Comparison of ENCODE assay signal across 8 mouse cellular contexts in the genomic region with DNA sequence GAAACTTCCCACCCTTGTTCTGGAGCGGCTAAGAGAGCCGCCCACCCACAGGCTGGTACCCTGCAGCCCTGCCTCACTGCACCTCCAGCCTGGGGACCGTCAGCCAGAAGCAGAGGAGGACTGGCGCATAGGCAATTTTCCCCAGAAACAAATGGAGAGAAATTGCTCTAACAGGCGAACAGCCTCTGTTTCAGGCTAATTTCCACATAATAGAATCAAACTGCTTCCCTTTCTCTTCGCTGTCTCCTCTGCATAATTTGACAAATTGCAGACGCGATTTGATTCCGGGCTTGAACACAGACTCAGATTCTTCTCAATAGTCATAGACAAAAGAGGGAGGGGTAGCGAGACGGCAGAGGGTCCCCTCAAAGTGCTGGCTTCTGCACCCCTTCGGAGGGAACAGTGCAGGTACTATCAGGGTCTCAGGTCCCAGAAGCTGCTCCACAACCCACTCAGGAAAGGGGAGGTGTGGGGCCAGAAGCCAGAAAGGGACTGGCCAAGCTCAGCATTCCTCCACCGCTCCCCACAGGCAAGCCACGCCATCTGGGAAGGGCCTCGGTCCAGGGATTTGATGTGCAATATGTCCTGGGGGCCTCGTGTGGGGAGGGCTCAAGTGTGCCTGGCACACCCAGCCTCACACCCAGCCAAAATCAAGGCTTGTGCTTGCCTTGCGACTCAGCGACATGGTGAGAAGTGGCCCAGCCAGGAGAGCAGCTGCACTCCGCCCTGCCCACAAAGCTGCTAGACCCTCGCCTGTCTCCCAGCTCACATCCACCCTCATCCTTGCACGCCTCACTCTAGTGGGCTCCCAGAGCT. TPM values are rescaled to one million over a fixed set of nuclear protein-coding genes. Genes with fewer than 3 reads are reported as not detected.
DNase-seq lines count a peak whose midpoint lies in the region; ATAC-seq and TF ChIP-seq lines count a peak whose summit lies in the region.

No protein-coding gene starts in this region.

- H3K4me3 ChIP-seq in midbrain, embryonic 10.5 days, result no peak overlapping the region
- H3K4me3 ChIP-seq in midbrain, embryonic 11.5 days (ENCODE audit: low read depth, low read length), result no peak overlapping the region
- no peak overlapping the region for H3K4me3 ChIP-seq in embryonic facial prominence, embryonic 15.5 days (replicated peaks)
- no peak overlapping the region for H3K4me3 ChIP-seq in layer of hippocampus, adult 2 months

- no peak for ATAC-seq in midbrain, embryonic 11.5 days (ENCODE audit: low FRiP score)
- peak; percentile 59 for ATAC-seq in embryonic facial prominence, embryonic 15.5 days (ENCODE audit: insufficient number of reproducible peaks, low FRiP score, low TSS enrichment, low read depth)
- ATAC-seq in megakaryocyte progenitor cell, adult 5-6 weeks (replicated peaks; ENCODE audit: poor library complexity), result no peak

- peaks cover 21% of the 10 kb centered on the region for H3K27me3 ChIP-seq in midbrain, embryonic 10.5 days (ENCODE audit: low read depth, poor library complexity, severe bottlenecking)
- no peaks in the 10 kb centered on the region for H3K27me3 ChIP-seq in midbrain, embryonic 11.5 days (ENCODE audit: control insufficient read depth, insufficient read depth, low read length)
- peaks cover 13% of the 10 kb centered on the region for H3K27me3 ChIP-seq in embryonic facial prominence, embryonic 15.5 days

- no peak for TF ChIP-seq CTCF in layer of hippocampus, adult 2 months (conservative IDR thresholded peaks at IDR 0.05)

- DNase-seq in midbrain, embryonic 10.5 days (ENCODE audit: low spot score), result no peak
- DNase-seq in midbrain, embryonic 11.5 days (ENCODE audit: low spot score, missing footprints), result no peak
- DNase-seq in layer of hippocampus, adult 2 months (ENCODE audit: low spot score in 2 of 2), result peak; percentile 40 to 68
- peak; percentile 23 for DNase-seq in right cerebral cortex, postnatal 25 days
- DNase-seq in thymus, postnatal 25 days, result no peak
- DNase-seq in embryo, embryonic 11 days, result no peak

- no peaks in the 10 kb centered on the region for H3K9me3 ChIP-seq in midbrain, embryonic 10.5 days (replicated peaks)
- H3K9me3 ChIP-seq in midbrain, embryonic 11.5 days (ENCODE audit: control insufficient read depth, low read length), result no peaks in the 10 kb centered on the region
- H3K9me3 ChIP-seq in embryonic facial prominence, embryonic 15.5 days (replicated peaks), result no peaks in the 10 kb centered on the region

- H3K9ac ChIP-seq in midbrain, embryonic 11.5 days (ENCODE audit: low read length), result no peak overlapping the region
- no peak overlapping the region for H3K9ac ChIP-seq in embryonic facial prominence, embryonic 15.5 days

- H3K36me3 ChIP-seq in midbrain, embryonic 10.5 days, result no peaks in the 10 kb centered on the region
- H3K36me3 ChIP-seq in midbrain, embryonic 11.5 days (ENCODE audit: control insufficient read depth, insufficient read depth, low read length), result no peaks in the 10 kb centered on the region
- H3K36me3 ChIP-seq in embryonic facial prominence, embryonic 15.5 days, result no peaks in the 10 kb centered on the region

- no peak overlapping the region for H3K4me2 ChIP-seq in midbrain, embryonic 11.5 days
- H3K4me2 ChIP-seq in embryonic facial prominence, embryonic 15.5 days (replicated peaks), result peak overlapping the region; percentile 0; the same call in 1 of the 2 replicates

- H3K4me1 ChIP-seq in midbrain, embryonic 10.5 days, result peaks cover 46% of the 10 kb centered on the region
- H3K4me1 ChIP-seq in midbrain, embryonic 11.5 days (ENCODE audit: control insufficient read depth, insufficient read depth, low read length), result peaks cover 10% of the 10 kb centered on the region
- H3K4me1 ChIP-seq in embryonic facial prominence, embryonic 15.5 days, result peaks cover 35% of the 10 kb centered on the region

- 81% methylated on average over 21 of the region's 21 CpGs for WGBS in midbrain, embryonic 10.5 days
- WGBS in midbrain, embryonic 11.5 days, result 75% methylated on average over 21 of the region's 21 CpGs
- WGBS in embryonic facial prominence, embryonic 15.5 days, result 31% methylated on average over 21 of the region's 21 CpGs

- 0 out of 2 replicates have a peak overlapping the region, but pooled peaks have one; percentile 52 for H3K27ac ChIP-seq in midbrain, embryonic 10.5 days (replicated peaks)
- no peak overlapping the region for H3K27ac ChIP-seq in midbrain, embryonic 11.5 days (ENCODE audit: low read depth, low read length)
- peak overlapping the region; percentile 78 for H3K27ac ChIP-seq in embryonic facial prominence, embryonic 15.5 days (replicated peaks)
- H3K27ac ChIP-seq in layer of hippocampus, adult 2 months, result peak overlapping the region; percentile 85

RNA-seq across cellular contexts. Expression of a gene that starts 53.7 kb away (rescaled TPM):
- not detected in 2 replicates for polyA plus RNA-seq in midbrain, embryonic 10.5 days (2016; fragmentation: Nextera tagmentation; extraction: Ambion mirVana)
- not detected in 2 replicates for polyA plus RNA-seq in midbrain, embryonic 11.5 days (2014; fragmentation: Nextera tagmentation; extraction: Ambion mirVana)
- 0.48 and 0.49 TPM in 2 replicates for polyA plus RNA-seq in embryonic facial prominence, embryonic 15.5 days (2015; fragmentation: Nextera tagmentation; extraction: Ambion mirVana)
- under 1 TPM; 0.13 to 0.25 TPM for total RNA-seq in layer of hippocampus, adult 2 months (2021)
- total RNA-seq in megakaryocyte progenitor cell, adult 5-6 weeks (2015), result not detected in 2 replicates
- total RNA-seq in megakaryocyte progenitor cell, adult 5-6 weeks (2017), result not detected in 2 replicates

Comparison
In these comparisons a context has a peak if more than half of its experiments do, and no peak if none do; other contexts are left out.
1. DNase-seq: peak in layer of hippocampus, adult 2 months (2 of 2) and right cerebral cortex, postnatal 25 days (single experiment); none in midbrain, embryonic 10.5 days (single experiment), midbrain, embryonic 11.5 days (single experiment), thymus, postnatal 25 days (single experiment) and embryo, embryonic 11 days (single experiment).